Comparison of ENCODE assay signal across 19 mouse cellular contexts in genomic region chr2:150923505-150923904, GRCm38 (mm10). TPM values are rescaled to one million over a fixed set of nuclear protein-coding genes. Genes with fewer than 3 reads are reported as not detected.
DNase-seq lines count a peak whose midpoint lies in the region; ATAC-seq lines count a peak whose summit lies in the region.
"Had no signal": no experiment of that assay in that cellular context is flagged by ENCODE, and none has a peak within 500 bp of the region (broad histone marks: within the 10 kb centered on the region; RNA-seq: fewer than 3 reads in every experiment).

No protein-coding gene starts in this region.

- H3K9me3 ChIP-seq in heart, embryonic 16.5 days (replicated peaks; ENCODE audit: control insufficient read depth, low read length): no peaks in the 10 kb centered on the region
- H3K9me3 ChIP-seq: embryonic facial prominence, embryonic 13.5 days; forebrain, embryonic 13.5 days; hindbrain, embryonic 10.5 days; intestine, embryonic 15.5 days had no signal

- no peak overlapping the region for H3K4me3 ChIP-seq in heart, embryonic 16.5 days (ENCODE audit: low read length)
- H3K4me3 ChIP-seq: embryonic facial prominence, embryonic 13.5 days; forebrain, embryonic 13.5 days; hindbrain, embryonic 10.5 days; intestine, embryonic 15.5 days had no signal

- H3K36me3 ChIP-seq in heart, embryonic 16.5 days (ENCODE audit: control insufficient read depth, insufficient read depth): peaks cover 3% of the 10 kb centered on the region; the same call in 1 of the 2 replicates
- H3K36me3 ChIP-seq: intestine, embryonic 15.5 days had no signal

- WGBS in heart, embryonic 16.5 days: 39% methylated on average over 7 of the region's 7 CpGs

- H3K27me3 ChIP-seq in heart, embryonic 16.5 days (ENCODE audit: control insufficient read depth, insufficient read depth, low read length): no peaks in the 10 kb centered on the region
- H3K27me3 ChIP-seq: CH12.LX; embryonic facial prominence, embryonic 13.5 days; forebrain, embryonic 13.5 days; intestine, embryonic 15.5 days had no signal

- no peak overlapping the region for H3K9ac ChIP-seq in heart, embryonic 16.5 days (ENCODE audit: low read length)
- H3K9ac ChIP-seq: embryonic facial prominence, embryonic 13.5 days; forebrain, embryonic 13.5 days; hindbrain, embryonic 14.5 days; intestine, embryonic 15.5 days had no signal

- H3K4me1 ChIP-seq in heart, embryonic 16.5 days (ENCODE audit: control insufficient read depth, insufficient read depth, low read length): 0 out of 2 replicates have a peak, but pooled peaks cover 2% of the 10 kb centered on the region
- H3K4me1 ChIP-seq: embryonic facial prominence, embryonic 13.5 days; forebrain, embryonic 13.5 days; hindbrain, embryonic 10.5 days; intestine, embryonic 15.5 days had no signal

- intact Hi-C loops in heart, postnatal 14 days (cut with DNase I): no loop called here

- peak; percentile 57 for DNase-seq in heart, adult 11 months
- DNase-seq in heart, adult 9 months (ENCODE audit: low spot score in 2 of 2): no peak
- DNase-seq in heart, postnatal 14 days: no peak
- DNase-seq in brain, adult 2 months (ENCODE audit: low read depth, low spot score): peak; percentile 35
- no peak for DNase-seq in ovary, postnatal 36 days (ENCODE audit: low spot score)
- DNase-seq: adrenal gland, adult 8-10 months; adrenal gland, postnatal 36 days; cerebellum, adult 11-12 months; cerebellum, adult 9-10 months; cerebellum, postnatal 36 days; gastrocnemius, postnatal 10 days; kidney, adult 18-20 months had no signal

- no peak overlapping the region for H3K4me2 ChIP-seq in heart, embryonic 16.5 days (ENCODE audit: low read depth, low read length)
- H3K4me2 ChIP-seq: embryonic facial prominence, embryonic 13.5 days; forebrain, embryonic 13.5 days; hindbrain, embryonic 14.5 days; intestine, embryonic 15.5 days had no signal

- no peak for ATAC-seq in heart, embryonic 16.5 days (replicated peaks; ENCODE audit: extremely low read depth, insufficient read depth, low FRiP score)
- ATAC-seq: forebrain, embryonic 13.5 days; intestine, embryonic 15.5 days had no signal

- H3K27ac ChIP-seq in heart, embryonic 16.5 days (ENCODE audit: low read length): 0 out of 2 replicates have a peak overlapping the region, but pooled peaks have one; percentile 29
- H3K27ac ChIP-seq: embryonic facial prominence, embryonic 13.5 days; forebrain, embryonic 13.5 days; hindbrain, embryonic 10.5 days; hindbrain, embryonic 14.5 days; intestine, embryonic 15.5 days had no signal

RNA-seq across cellular contexts. Expression of gene Gins1, which starts 18.3 kb away (rescaled TPM):
- 25.0 and 27.0 TPM in 2 replicates for polyA plus RNA-seq in heart, embryonic 16.5 days (2015; fragmentation: Nextera tagmentation; extraction: Ambion mirVana)
- total RNA-seq in heart, postnatal 14 days (2021): 1 to 10 TPM; 2.7 TPM

RNA-seq across cellular contexts. Expression of gene Abhd12, which starts 19.0 kb away (rescaled TPM):
- 41.5 and 43.2 TPM in 2 replicates for polyA plus RNA-seq in heart, embryonic 16.5 days (2015; fragmentation: Nextera tagmentation; extraction: Ambion mirVana)
- total RNA-seq in heart, postnatal 14 days (2021): 10 to 100 TPM; 34.9 to 39.7 TPM

Comparison
In these comparisons a context has a peak if more than half of its experiments do, and no peak if none do; other contexts are left out.
1. DNase-seq: peak in heart, adult 11 months (single experiment) and brain, adult 2 months (single experiment); none in heart, adult 9 months (0 of 2), heart, postnatal 14 days (0 of 2) and ovary, postnatal 36 days (single experiment).